Mouse (Mus musculus) liver, embryonic 14.5 days (tissue): ENCODE data around the gene Cwc27. TPM values are rescaled to one million over a fixed set of nuclear protein-coding genes. Genes with fewer than 3 reads are reported as not detected.

Experiments
- ATAC-seq: fragments of 200-750 bp; cut with Nextera tagmentation; 2 replicates; pipeline ENCODE4 v1.8.0; 2017; ENCODE audit warnings: moderate number of reproducible peaks, mild to moderate bottlenecking, moderate library complexity; ENCODE audit not compliant: insufficient read depth
- DNase-seq, 3 experiments: peaks; one replicate each; pipeline ENCODE4 v3.0.0-alpha.2; 2012 to 2013; ENCODE audit warnings: low read depth in 3 of 3, low spot score in 3 of 3
- H3K27ac ChIP-seq: fragments of 300-500 bp; sonication (generic); 2 replicates; pipeline ENCODE4 v1.5.1; 2014; ENCODE audit warnings: moderate library complexity, mild to moderate bottlenecking, control low read depth, inconsistent platforms
- H3K27me3 ChIP-seq: fragments of 300-500 bp; sonication (generic); 2 replicates; pipeline ENCODE4 v1.6.1; 2014; ENCODE audit warnings: mild to moderate bottlenecking, low read length, moderate library complexity; ENCODE audit not compliant: control insufficient read depth, insufficient read depth
- H3K36me3 ChIP-seq: fragments of 300-500 bp; sonication (generic); replicated peaks from 2 replicates; pipeline ENCODE4 v1.6.1; 2014; ENCODE audit warnings: low read depth; ENCODE audit not compliant: control insufficient read depth, insufficient read depth
- H3K4me1 ChIP-seq, 2 experiments: fragments of 200-500 bp in 1 of 2; fragments of 300-500 bp in 1 of 2; sonication (generic) in 1 of 2; replicated peaks; 2 replicates each; pipeline ENCODE4 v1.6.1; 2012 to 2014; ENCODE audit warnings: antibody characterized with exemption in 1 of 2, inconsistent platforms in 1 of 2, low read length in 1 of 2; ENCODE audit not compliant: control insufficient read depth in 2 of 2, insufficient read depth in 2 of 2
- H3K4me2 ChIP-seq: fragments of 300-500 bp; sonication (generic); 2 replicates; pipeline ENCODE4 v1.6.1; 2014; ENCODE audit warnings: low read depth, mild to moderate bottlenecking, control low read depth, moderate library complexity
- H3K4me3 ChIP-seq, 2 experiments: fragments of 200-500 bp in 1 of 2; fragments of 300-500 bp in 1 of 2; sonication (generic) in 1 of 2; 2 replicates each; pipeline ENCODE4 v1.5.1; 2012 to 2014; ENCODE audit warnings: low read depth in 2 of 2, low read length in 2 of 2, mild to moderate bottlenecking in 2 of 2, control low read depth in 1 of 2, inconsistent platforms in 1 of 2, moderate library complexity in 1 of 2; ENCODE audit not compliant: insufficient read depth in 1 of 2
- H3K9ac ChIP-seq: fragments of 300-500 bp; sonication (generic); replicated peaks from 2 replicates; pipeline ENCODE4 v1.6.1; 2014; ENCODE audit warnings: mild to moderate bottlenecking, control low read depth, moderate library complexity
- H3K9me3 ChIP-seq: fragments of 300-500 bp; sonication (generic); 2 replicates; pipeline ENCODE4 v1.6.1; 2016; ENCODE audit warnings: low read length, mixed read lengths; ENCODE audit not compliant: control insufficient read depth
- CTCF ChIP-seq: IDR thresholded peaks from 2 replicates; pipeline ENCODE4 v1.5.1; 2016; ENCODE audit warnings: antibody characterized with exemption, low read depth, control low read depth
- EP300 ChIP-seq: IDR thresholded peaks from 2 replicates; pipeline ENCODE4 v1.6.1; 2016; ENCODE audit warnings: antibody characterized with exemption, low read depth
- WGBS: fragments of 180-500 bp; shearing (Covaris S2); extraction: QIAGEN DNeasy Blood & Tissue Kit; methylation state at CpG from one replicate; pipeline ENCODE4 v1.1.7; 2014; ENCODE audit not compliant: insufficient replicate concordance; 5-methylcytosine and 5-hydroxymethylcytosine counted together
- polyA plus RNA-seq, 2 experiments: library from polyadenylated mRNA; depleted of rRNA in 1 of 2; stranded (reverse) in 1 of 2; unstranded in 1 of 2; fragments of >200 nt; fragmentation: Nextera tagmentation in 1 of 2; extraction: Ambion mirVana in 1 of 2; gene quantifications; 2 replicates each; pipeline versions ENCODE4 v1.2.1 to v1.2.3; 2012 to 2014

Gene Cwc27
- polyA plus RNA-seq, 2 experiments = 4.9 to 7.8 TPM

GRCm38 (mm10) chr13:104594820-104595351 is 222.1 kb downstream of the Cwc27 start:
- Histone ChIP-seq H3K4me1 (no peaks in the 10 kb centered on the region), H3K27me3 (no peaks in the 10 kb centered on the region), H3K27ac (no peak overlapping the region), H3K36me3 (no peaks in the 10 kb centered on the region), H3K9ac (no peak overlapping the region), H3K4me3 (no peak overlapping the region), H3K4me2 (no peak overlapping the region), H3K9me3 (no peaks in the 10 kb centered on the region)
- TF ChIP-seq EP300 (no peak), CTCF (no peak)
- DNase-seq = no peak
- WGBS = 57% methylated on average over 4 of the region's 4 CpGs
- no peak for ATAC-seq

DNA sequence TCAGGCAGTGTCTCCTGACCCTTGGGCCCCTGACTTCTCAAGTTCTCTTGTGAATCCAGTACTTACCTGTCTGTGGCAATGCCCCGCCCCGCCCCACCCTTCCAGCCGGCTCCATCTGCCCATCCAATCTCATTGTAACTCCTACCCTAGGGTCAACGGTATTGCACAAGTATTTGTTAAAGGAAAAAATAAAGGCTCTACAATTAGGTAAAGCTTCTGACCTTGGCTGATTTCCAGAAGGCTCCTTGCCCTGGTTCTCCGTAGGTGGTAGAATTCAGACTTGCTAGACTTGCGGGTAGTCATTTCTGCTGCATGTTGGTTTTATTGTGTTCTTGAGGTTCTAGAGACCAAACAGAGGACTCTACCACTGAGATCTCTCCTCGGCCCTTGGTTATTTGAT is 226.0 kb downstream of the Cwc27 start:
- no peak for ATAC-seq
- Histone ChIP-seq H3K27me3 (no peaks in the 10 kb centered on the region), H3K4me2 (no peak overlapping the region), H3K36me3 (no peaks in the 10 kb centered on the region), H3K4me3 (no peak overlapping the region), H3K4me1 (no peaks in the 10 kb centered on the region), H3K9ac (no peak overlapping the region), H3K9me3 (no peaks in the 10 kb centered on the region), H3K27ac (no peak overlapping the region)
- no peak for DNase-seq
- WGBS = 75% methylated on average over 7 of the region's 7 CpGs
- no peak for TF ChIP-seq EP300
- no peak for TF ChIP-seq CTCF

DNA sequence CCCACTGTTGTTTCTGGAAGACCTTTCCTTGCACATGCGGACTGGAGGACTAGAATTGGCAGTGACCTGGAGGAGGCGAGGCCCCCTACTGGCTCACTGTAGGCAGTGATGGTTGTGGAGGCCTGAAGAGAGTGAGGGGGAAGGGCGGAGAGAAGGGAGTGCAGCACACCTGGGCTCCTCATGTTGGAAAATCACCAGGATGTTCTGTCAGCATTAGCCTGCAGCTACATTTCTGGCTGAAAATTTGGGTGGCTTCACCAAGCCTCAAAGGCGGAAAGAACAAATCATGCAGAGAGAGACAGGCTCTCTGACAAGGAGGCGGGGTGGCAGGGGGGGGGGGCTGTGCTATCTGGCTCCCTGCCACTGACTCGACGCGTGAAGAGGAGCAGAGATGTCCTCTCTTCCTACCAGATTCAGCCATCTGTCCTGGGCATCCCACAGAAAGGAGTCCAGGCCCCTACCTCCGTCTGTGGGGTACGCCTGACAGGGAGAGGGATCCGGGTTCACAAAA is 226.8 kb downstream of the Cwc27 start:
- no peak overlapping the region for H3K27ac ChIP-seq
- WGBS = 52% methylated on average over 11 of the region's 11 CpGs
- TF ChIP-seq CTCF (peak; percentile 49), EP300 (no peak)
- no peaks in the 10 kb centered on the region for H3K27me3 ChIP-seq
- no peaks in the 10 kb centered on the region for H3K9me3 ChIP-seq
- H3K4me1 ChIP-seq = no peaks in the 10 kb centered on the region
- no peaks in the 10 kb centered on the region for H3K36me3 ChIP-seq
- H3K9ac ChIP-seq = no peak overlapping the region
- ATAC-seq = no peak
- no peak for DNase-seq
- no peak overlapping the region for H3K4me2 ChIP-seq
- no peak overlapping the region for H3K4me3 ChIP-seq

DNA sequence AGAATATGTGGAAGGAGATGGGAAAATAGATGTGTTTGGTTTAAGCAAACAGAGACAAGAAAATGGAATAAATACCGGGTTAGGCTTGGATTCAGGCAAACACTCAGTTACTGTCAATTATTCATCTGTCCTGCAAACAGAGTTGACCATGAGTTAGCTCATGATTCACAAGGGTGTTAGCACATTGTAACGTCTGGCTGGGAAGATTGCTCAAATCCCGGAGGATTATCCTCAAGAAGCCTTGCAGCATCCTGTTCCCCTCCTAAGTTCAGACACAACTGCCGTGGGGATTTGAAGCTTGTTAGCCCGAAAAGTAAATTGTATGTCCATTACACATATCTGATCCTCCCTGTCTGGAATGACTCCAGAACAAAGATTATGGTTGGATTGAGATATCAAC is 228.6 kb downstream of the Cwc27 start:
- WGBS = 52% methylated on average over 5 of the region's 5 CpGs
- no peak overlapping the region for H3K9ac ChIP-seq
- no peak for DNase-seq
- TF ChIP-seq EP300 = no peak
- TF ChIP-seq CTCF = no peak
- H3K27me3 ChIP-seq = no peaks in the 10 kb centered on the region
- no peaks in the 10 kb centered on the region for H3K36me3 ChIP-seq
- H3K9me3 ChIP-seq = no peaks in the 10 kb centered on the region
- H3K4me3 ChIP-seq = no peak overlapping the region
- no peak overlapping the region for H3K4me2 ChIP-seq
- no peak for ATAC-seq
- H3K27ac ChIP-seq = no peak overlapping the region
- H3K4me1 ChIP-seq = no peaks in the 10 kb centered on the region

Other genes with a start within 250 kb of the Cwc27 start
- 6.0 and 7.3 TPM in 2 replicates for gene Srek1ip1, start 24.7 kb downstream of the Cwc27 start, polyA plus RNA-seq (2012; rRNA removed)
- gene Srek1ip1, start 24.7 kb downstream of the Cwc27 start, polyA plus RNA-seq (2014; fragmentation: Nextera tagmentation; extraction: Ambion mirVana) = 8.0 and 8.1 TPM in 2 replicates
- gene Shisal2b, start 46.8 kb upstream of the Cwc27 start, polyA plus RNA-seq (2012; rRNA removed) = not detected in 2 replicates
- gene Shisal2b, start 46.8 kb upstream of the Cwc27 start, polyA plus RNA-seq (2014; fragmentation: Nextera tagmentation; extraction: Ambion mirVana) = not detected in 2 replicates
- gene Rgs7bp, start 237.8 kb upstream of the Cwc27 start, polyA plus RNA-seq (2012; rRNA removed) = 0.17 and 0.23 TPM in 2 replicates
- gene Rgs7bp, start 237.8 kb upstream of the Cwc27 start, polyA plus RNA-seq (2014; fragmentation: Nextera tagmentation; extraction: Ambion mirVana) = 0.20 and 0.24 TPM in 2 replicates